Mouse (Mus musculus) Patski (cell line): ENCODE data around the gene Bcor. TPM values are rescaled to one million over a fixed set of nuclear protein-coding genes. Genes with fewer than 3 reads are reported as not detected.

ENCODE experiments used
- ATAC-seq: fragments of 100-300 bp; one replicate; pipeline ENCODE4 v1.8.0; 2021
- CTCF ChIA-PET: fragments of 350-600 bp; sonication (Branson Sonifier 250); formaldehyde crosslinking; loops from one replicate; lab custom pipeline; 2022; ENCODE audit warnings: inconsistent platforms; lab: Charles Lee
- POLR2A ChIA-PET: fragments of 350-600 bp; sonication (Branson Sonifier 250); formaldehyde crosslinking; loops from one replicate; lab custom pipeline; 2022; ENCODE audit warnings: antibody characterized with exemption, inconsistent platforms; lab: Charles Lee
- DNase-seq: peaks from one replicate; pipeline ENCODE4 v3.0.0-alpha.2; 2011; ENCODE audit warnings: low read depth, low spot score
- H3K27me3 ChIP-seq: fragments of 371-371 bp; one replicate; pipeline ENCODE4 v1.5.1; 2021
- CTCF ChIP-seq: fragments of 100-300 bp; IDR thresholded peaks from one replicate; pipeline ENCODE4 v1.5.1; 2021
- in situ Hi-C: fragments of 300-500 bp; cut with MboI; formaldehyde crosslinking; loops from 3 replicates; pipeline ENCODE4 v1.11.1; 2018; ENCODE audit warnings: low pct_unique_long_range_greater_than_20kb, mixed read lengths
- polyA plus RNA-seq: library from polyadenylated mRNA; unstranded; gene quantifications from one replicate; pipeline ENCODE4 v1.2.3, GENCODE M21; 2021

The Bcor gene
- polyA plus RNA-seq, 1 experiment from 2014 or later, result 19.8 TPM

DNA sequence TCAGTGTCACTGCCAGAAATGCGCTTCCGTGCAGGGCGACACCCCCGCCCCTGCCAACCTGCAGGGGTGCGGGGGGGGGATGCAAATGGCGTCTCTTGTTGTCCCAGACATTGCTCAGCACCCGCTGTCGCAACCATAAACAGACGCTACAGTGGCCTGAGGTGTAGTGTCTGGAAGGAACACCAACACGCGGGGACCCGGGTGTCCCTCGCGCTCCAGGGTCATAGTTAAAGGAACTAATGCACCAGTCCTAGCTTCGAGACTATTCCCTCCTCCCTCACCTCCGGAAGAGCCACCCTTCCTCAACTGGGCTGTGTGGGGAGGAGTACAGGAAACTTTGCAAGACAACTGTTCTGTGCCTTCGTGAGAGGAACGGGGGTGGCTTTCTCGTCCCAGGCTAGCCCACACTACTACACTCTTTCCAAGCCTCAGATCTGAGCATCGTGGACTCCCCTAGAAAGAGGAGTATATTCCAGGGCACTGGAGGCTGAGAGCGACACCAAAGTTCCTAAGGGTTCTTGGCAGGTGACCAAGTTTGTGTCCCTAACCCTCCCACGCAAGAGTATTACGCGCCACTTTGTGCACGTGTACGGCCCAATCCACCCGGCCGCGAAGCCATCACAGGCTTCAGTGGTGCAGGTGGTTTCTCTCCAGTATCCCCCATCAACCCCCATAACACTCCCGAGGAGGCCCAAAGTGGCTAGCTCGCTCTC is 1.2 kb downstream of the Bcor start:
- H3K27me3 ChIP-seq, result peaks cover 18% of the 10 kb centered on the region
- DNase-seq (no peak), ATAC-seq (no peak)
- ChIA-PET CTCF (no interaction called here), POLR2A (no interaction called here)
- in situ Hi-C loops, result no loop called here
- no peak for TF ChIP-seq CTCF

DNA sequence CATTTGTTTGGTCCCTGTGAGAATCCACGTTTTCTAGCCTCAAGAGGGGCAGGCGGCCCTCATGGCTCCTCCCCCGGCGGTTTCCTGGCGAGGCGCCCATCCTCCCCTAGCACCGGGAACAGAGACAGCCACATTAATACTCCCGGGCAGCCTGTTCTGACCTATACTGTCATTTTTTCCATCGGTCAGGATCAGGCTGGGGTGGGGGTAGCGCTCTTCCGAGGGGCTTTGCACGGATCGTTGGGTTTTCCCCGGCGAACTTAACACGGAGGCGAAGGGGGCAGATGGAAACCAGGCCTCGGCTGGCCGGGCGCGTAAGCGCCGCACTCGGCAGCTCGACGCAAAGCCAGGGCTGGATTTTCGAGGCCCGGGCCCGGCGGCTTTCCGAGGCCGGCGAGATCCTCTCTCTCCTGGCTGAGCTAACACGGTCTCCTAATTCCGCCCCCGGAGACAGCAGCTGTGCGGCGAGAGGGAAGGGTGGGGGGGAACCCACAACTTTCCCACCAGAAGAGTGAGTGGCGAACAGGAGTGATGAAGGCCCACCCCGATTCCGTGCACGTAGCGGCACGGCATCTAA is 1.8 kb downstream of the Bcor start:
- DNase-seq (no peak), ATAC-seq (no peak)
- POLR2A ChIA-PET, result no interaction called here
- no peak for TF ChIP-seq CTCF
- CTCF ChIA-PET, result no interaction called here
- in situ Hi-C loops, result no loop called here
- peaks cover 18% of the 10 kb centered on the region for H3K27me3 ChIP-seq

DNA sequence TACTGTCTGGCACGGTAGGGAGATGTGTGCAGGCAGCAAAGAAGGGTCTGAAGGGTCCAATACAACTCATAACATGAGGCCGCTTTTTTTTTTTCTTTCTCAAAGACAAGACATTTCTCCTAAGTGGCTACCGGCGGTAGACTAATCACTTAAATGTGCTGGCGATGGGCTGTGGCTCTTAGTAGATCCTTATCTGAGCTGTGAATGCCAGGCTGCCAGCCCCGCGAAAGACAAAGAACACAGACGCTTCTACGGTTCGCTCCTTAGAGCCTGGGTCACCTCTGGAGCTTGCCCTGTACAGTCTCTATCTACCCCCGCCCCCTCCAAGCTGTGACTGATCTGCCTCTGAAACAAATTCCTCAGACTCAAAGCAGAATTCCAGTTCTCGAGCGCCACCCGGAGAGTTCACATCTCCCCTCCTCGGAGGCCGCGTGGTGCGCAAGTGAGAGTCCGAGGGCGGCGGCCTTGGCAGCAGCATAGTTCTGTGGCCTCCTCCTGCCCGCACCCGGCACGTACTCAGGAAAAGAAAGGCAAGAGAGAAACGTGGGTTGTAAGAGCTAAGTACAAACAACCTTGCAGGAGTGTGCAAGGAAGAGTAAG is 2.7 kb downstream of the Bcor start:
- in situ Hi-C loops, result no loop called here

DNA sequence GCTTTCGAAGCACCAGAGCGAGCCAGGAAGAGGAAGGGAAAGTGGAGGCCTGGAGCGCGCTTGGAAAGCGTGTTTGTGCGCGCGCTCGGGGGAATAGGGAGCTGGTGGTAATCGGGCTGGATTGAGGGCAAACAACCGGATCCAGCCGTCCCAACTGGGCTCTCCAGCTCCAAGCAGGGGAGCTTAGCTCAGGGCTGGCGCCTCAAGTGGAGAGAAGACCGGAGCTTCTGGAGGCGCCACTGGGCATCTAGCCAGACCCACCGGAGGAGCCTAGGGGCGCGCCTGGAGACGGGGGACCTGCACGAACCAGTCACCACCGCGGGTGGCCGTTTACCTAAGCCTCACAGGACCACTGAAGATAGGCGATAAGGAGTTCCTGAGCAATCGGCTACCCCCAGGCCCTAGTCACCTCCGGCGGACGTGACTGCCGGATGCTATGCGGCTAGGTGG is 4.3 kb downstream of the Bcor start:
- in situ Hi-C loops, result no loop called here
- TF ChIP-seq CTCF, result no peak
- no peak for DNase-seq
- ChIA-PET POLR2A (interaction anchor here (0.7 kb wide), 1 partner anchor 417 kb away, joined by 3 read pairs; no protein-coding TSS in a partner anchor), CTCF (no interaction called here)
- peaks cover 29% of the 10 kb centered on the region for H3K27me3 ChIP-seq
- no peak for ATAC-seq

More for the DNA sequence above, 2.7 kb downstream of the Bcor start:
- ChIA-PET CTCF (no interaction called here), POLR2A (no interaction called here)
- peaks cover 22% of the 10 kb centered on the region for H3K27me3 ChIP-seq
- ATAC-seq, result no peak
- no peak for TF ChIP-seq CTCF
- no peak for DNase-seq

DNA sequence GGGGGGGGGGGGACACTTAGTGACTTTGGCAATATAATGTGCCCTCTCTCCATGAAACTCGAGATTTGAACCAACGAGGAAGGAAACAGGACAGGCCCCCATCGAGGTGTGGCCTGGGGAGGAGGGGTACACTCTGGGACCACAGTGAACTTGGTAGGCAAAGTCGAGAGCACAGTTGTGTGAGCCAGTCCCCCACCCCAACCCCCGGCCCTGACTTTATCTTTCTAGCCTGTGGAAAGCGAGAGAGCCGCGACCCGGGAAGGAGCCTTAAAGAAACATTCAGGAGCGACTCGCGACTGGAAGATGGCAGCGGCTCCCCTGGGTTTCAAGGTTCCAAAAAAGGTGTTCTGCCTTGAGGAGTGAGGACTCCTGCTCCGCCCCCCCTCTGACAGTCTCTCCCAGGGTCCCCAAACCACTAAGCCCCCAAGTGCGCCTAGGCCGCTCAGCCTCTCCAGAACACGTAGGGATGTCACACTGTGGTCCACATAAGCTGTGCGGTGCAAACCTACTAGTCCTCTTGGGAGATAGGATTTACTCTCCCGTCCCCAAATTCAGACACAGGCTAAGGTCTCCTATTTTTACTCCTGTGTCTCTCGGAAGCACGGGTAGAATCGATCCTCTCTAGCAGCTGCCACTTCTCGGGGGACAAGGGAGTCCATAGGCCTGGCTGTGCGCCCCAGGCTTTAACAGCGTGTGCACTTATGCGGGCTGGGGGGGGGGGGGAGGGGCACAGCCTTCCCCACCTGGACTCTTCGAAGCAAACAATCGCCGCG is 4.9 kb downstream of the Bcor start:
- DNase-seq (no peak), ATAC-seq (no peak)
- peaks cover 33% of the 10 kb centered on the region for H3K27me3 ChIP-seq
- CTCF ChIA-PET, result no interaction called here
- in situ Hi-C loops, result no loop called here
- no peak for TF ChIP-seq CTCF
- POLR2A ChIA-PET, result interaction anchor here (0.7 kb wide), 1 partner anchor 418 kb away, joined by 3 read pairs; no protein-coding TSS in a partner anchor

DNA sequence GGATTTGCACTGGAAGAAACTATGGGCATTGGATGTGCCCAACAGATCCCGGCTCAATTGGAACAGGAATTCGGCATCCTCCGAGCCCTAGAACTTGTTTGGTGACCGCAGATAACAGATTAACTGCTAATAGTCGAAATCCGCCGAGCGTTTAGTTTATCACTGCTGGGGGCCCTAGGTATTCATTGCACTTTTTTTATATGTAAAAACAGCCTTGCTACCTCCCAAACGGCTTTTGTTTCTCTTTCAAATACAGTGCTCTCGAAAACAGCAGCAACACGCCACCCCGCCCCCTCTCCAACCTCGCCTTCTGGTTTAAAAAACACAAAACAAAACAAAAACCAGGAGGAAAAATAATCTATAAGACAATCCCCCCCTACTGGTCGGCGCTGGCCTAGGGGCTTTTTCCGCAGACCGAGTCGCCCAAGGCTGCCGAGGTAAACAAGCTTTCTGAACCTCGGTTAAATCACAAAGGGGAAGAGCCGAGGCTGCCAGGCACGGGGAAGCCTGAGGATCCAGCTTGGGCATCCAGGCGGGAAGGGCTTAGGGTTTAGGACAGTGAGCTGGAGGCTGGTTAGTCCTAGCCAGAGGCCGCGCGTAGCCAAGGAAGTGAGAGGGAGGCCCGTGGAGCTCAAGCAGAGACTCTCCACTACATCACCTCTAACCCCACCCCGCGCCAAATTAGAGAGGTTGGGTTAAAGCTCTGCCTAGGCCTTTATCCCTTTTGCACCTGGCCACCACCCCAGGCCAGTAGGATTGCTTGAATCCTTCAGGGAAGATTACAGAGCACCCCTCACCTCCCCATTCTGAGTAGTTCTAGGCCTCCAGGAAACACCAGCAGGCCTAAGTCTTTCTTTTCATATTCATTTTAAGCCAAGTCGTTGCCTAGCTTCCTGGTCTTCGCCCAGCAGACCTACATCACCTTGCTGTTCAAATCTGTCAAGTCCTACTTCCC is 6.7 kb downstream of the Bcor start:
- CTCF ChIA-PET, result no interaction called here
- in situ Hi-C loops, result no loop called here
- H3K27me3 ChIP-seq, result peaks cover 27% of the 10 kb centered on the region
- no peak for DNase-seq
- POLR2A ChIA-PET, result no interaction called here
- TF ChIP-seq CTCF, result no peak
- ATAC-seq, result no peak

DNA sequence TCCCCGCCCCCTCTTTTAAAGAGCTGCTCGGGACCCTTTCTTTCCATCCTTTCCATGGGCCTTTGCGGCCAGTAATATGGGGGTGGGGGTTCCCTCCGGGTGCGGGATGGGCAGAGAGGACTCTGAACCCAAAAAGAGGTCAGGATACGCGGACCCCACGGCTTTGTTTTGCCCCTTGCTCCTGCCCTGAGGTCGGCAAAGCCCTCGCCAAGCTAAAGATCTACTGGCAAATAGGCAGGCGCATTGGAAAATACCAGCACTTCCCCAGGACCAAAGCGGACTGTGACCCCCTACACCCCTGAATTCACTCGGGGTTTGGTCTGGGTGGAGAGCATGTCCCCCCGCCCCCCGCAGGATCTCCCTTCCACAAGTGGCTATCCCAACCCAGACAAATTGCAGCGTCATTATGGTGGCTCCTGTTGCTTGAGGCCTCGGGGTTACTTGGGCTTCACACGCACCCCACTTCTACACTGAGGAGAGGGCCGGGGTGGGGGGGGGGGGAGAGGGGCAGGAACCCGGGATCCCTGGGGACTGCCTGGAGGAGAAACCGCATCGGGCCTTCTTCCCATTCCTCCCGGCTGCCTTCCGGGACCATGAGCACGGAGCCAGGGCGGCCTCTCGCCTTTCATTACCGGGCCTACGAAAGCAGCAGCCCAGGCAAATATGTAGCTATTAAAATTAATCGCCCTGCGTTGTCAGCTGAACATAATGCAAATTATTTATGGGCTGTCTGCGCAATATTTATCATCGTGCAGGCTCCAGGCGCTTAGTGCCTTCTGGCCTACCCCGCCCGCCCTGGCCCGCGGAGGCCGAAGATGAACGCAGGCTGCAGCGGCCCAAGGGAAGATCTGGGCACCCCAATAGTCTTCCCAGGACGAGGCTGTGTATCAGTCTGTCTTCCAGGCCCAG is 7.9 kb downstream of the Bcor start:
- ATAC-seq, result no peak
- ChIA-PET CTCF (no interaction called here), POLR2A (no interaction called here)
- no peak for DNase-seq
- peaks cover 23% of the 10 kb centered on the region for H3K27me3 ChIP-seq
- in situ Hi-C loops, result no loop called here
- TF ChIP-seq CTCF, result no peak

DNA sequence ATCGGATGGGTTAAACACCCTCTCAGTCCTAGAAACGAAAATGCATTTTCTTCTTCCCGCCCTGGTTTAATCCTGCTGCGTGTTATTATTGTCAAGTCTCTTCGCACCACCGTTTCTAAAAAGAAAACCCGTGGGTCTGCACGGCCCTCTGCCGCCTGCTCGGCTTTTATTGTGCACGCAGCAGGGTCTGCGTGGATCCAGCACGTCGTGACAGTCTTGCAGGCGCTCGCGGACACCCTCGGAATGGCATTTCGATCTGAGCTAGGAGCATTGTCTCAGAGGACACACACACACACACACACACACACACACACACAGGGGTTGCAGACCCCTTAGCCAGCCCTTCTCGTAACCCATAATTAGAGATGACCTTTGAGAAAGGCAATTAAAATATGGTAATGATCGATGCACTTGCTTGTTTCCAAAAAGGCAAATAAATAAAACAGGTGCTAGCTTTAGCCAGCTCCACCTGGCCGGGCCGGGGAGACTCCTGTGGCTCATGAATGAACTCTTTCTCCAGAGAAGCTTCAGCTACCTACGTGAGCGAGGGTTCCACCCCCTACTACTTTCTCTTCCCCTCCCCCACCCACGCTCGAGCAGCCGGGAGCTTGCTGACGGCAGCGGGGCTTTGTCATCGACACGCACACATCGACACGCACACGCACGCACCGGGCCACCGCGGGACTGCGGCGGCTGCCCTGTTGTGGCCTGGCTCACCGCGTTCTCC is 8.7 kb downstream of the Bcor start:
- no peak for TF ChIP-seq CTCF
- no peak for DNase-seq
- ChIA-PET CTCF (interaction anchor here (1.1 kb wide), 1 partner anchor 10 kb away, joined by 3 read pairs; no protein-coding TSS in a partner anchor), POLR2A (interaction anchor here (0.7 kb wide), 1 partner anchor 525 kb away, joined by 3 read pairs; no protein-coding TSS in a partner anchor)
- in situ Hi-C loops, result no loop called here
- peaks cover 24% of the 10 kb centered on the region for H3K27me3 ChIP-seq
- no peak for ATAC-seq
